7 mouse cellular contexts compared by ENCODE assay signal in genomic region chr4:115737551-115738041, GRCm38 (mm10). TPM values are rescaled to one million over a fixed set of nuclear protein-coding genes. Genes with fewer than 3 reads are reported as not detected.
A peak's percentile ranks its signal among the peaks of the same experiment; 100 is the strongest.
DNase-seq lines count a peak whose midpoint lies in the region; ATAC-seq lines count a peak whose summit lies in the region.

Gene Efcab14 (plus strand): TSS chr4:115737744.

- peak; percentile 100 for ATAC-seq in embryonic facial prominence, embryonic 11.5 days (replicated peaks; ENCODE audit: insufficient number of reproducible peaks, low FRiP score, low TSS enrichment, low read depth)
- ATAC-seq in granulocyte monocyte progenitor cell, adult 5-6 weeks (replicated peaks; ENCODE audit: poor library complexity, severe bottlenecking) = peak; percentile 91
- ATAC-seq in midbrain, embryonic 13.5 days = peak; percentile 100

- DNase-seq in adrenal gland, postnatal 14 days = peak; percentile 99
- DNase-seq in embryonic facial prominence, embryonic 11.5 days (ENCODE audit: low spot score) = peak; percentile 99
- DNase-seq in kidney, adult 11 months = peak; percentile 98
- peak; percentile 100 for DNase-seq in limb, embryonic 10.5 days (ENCODE audit: low spot score)
- peak; percentile 96 for DNase-seq in spleen, adult 12 weeks (ENCODE audit: low spot score)

- no peaks in the 10 kb centered on the region for H3K27me3 ChIP-seq in embryonic facial prominence, embryonic 11.5 days (ENCODE audit: control insufficient read depth, insufficient read depth, low read length)
- 0 out of 2 replicates have a peak, but pooled peaks cover 9% of the 10 kb centered on the region for H3K27me3 ChIP-seq in limb, embryonic 10.5 days (ENCODE audit: low read depth, poor library complexity, severe bottlenecking)
- H3K27me3 ChIP-seq in midbrain, embryonic 13.5 days = peaks cover 6% of the 10 kb centered on the region; the same call in 1 of the 2 replicates

- H3K27ac ChIP-seq in embryonic facial prominence, embryonic 11.5 days (replicated peaks; ENCODE audit: low read depth, low read length) = peak within 1 kb of the TSS; percentile 15; the same call in 1 of the 2 replicates
- peak within 1 kb of the TSS; percentile 90 for H3K27ac ChIP-seq in limb, embryonic 10.5 days
- peak within 1 kb of the TSS; percentile 87 for H3K27ac ChIP-seq in midbrain, embryonic 13.5 days

- no peaks in the 10 kb centered on the region for H3K4me1 ChIP-seq in embryonic facial prominence, embryonic 11.5 days (ENCODE audit: control insufficient read depth, insufficient read depth, low read length)
- H3K4me1 ChIP-seq in limb, embryonic 10.5 days = peaks cover 22% of the 10 kb centered on the region
- peaks cover 21% of the 10 kb centered on the region for H3K4me1 ChIP-seq in midbrain, embryonic 13.5 days (replicated peaks)

- peak within 1 kb of the TSS; percentile 81 for H3K9ac ChIP-seq in embryonic facial prominence, embryonic 11.5 days (replicated peaks; ENCODE audit: low read length)
- H3K9ac ChIP-seq in midbrain, embryonic 13.5 days (replicated peaks) = peak within 1 kb of the TSS; percentile 88

- H3K9me3 ChIP-seq in embryonic facial prominence, embryonic 11.5 days (replicated peaks; ENCODE audit: control insufficient read depth, low read length) = no peaks in the 10 kb centered on the region
- H3K9me3 ChIP-seq in limb, embryonic 10.5 days (replicated peaks) = no peaks in the 10 kb centered on the region
- no peaks in the 10 kb centered on the region for H3K9me3 ChIP-seq in midbrain, embryonic 13.5 days

- peak within 1 kb of the TSS; percentile 42 for H3K4me2 ChIP-seq in embryonic facial prominence, embryonic 11.5 days (ENCODE audit: low read depth, low read length)
- H3K4me2 ChIP-seq in midbrain, embryonic 13.5 days (replicated peaks) = peak within 1 kb of the TSS; percentile 75

- peak within 1 kb of the TSS; percentile 59 for H3K4me3 ChIP-seq in embryonic facial prominence, embryonic 11.5 days (ENCODE audit: low read depth, low read length)
- peak within 1 kb of the TSS; percentile 90 for H3K4me3 ChIP-seq in limb, embryonic 10.5 days
- H3K4me3 ChIP-seq in midbrain, embryonic 13.5 days (replicated peaks) = peak within 1 kb of the TSS; percentile 76

- WGBS in embryonic facial prominence, embryonic 11.5 days = under 1% methylated on average over 45 of the region's 45 CpGs
- WGBS in limb, embryonic 10.5 days = under 1% methylated on average over 45 of the region's 45 CpGs
- WGBS in midbrain, embryonic 13.5 days = 0% methylated on average over 45 of the region's 45 CpGs

- no peaks in the 10 kb centered on the region for H3K36me3 ChIP-seq in embryonic facial prominence, embryonic 11.5 days (replicated peaks; ENCODE audit: control insufficient read depth, insufficient read depth, low read depth, low read length)
- H3K36me3 ChIP-seq in limb, embryonic 10.5 days = peaks cover 25% of the 10 kb centered on the region
- peaks cover 17% of the 10 kb centered on the region for H3K36me3 ChIP-seq in midbrain, embryonic 13.5 days

RNA-seq across cellular contexts. Expression of gene Efcab14, which starts in this region (rescaled TPM):
- 57.2 and 60.1 TPM in 2 replicates for total RNA-seq in adrenal gland, postnatal 14 days (2021)
- 39.8 and 40.4 TPM in 2 replicates for polyA plus RNA-seq in embryonic facial prominence, embryonic 11.5 days (2014; fragmentation: Nextera tagmentation; extraction: Ambion mirVana)
- total RNA-seq in granulocyte monocyte progenitor cell, adult 5-6 weeks (2014; fragmentation: Nextera tagmentation) = 38.4 and 43.2 TPM in 2 replicates
- 24.1 and 25.4 TPM in 2 replicates for total RNA-seq in granulocyte monocyte progenitor cell, adult 5-6 weeks (2017)
- 30.8 and 34.0 TPM in 2 replicates for polyA plus RNA-seq in limb, embryonic 10.5 days (2016; fragmentation: Nextera tagmentation; extraction: Ambion mirVana)
- 22.0 and 23.9 TPM in 2 replicates for polyA plus RNA-seq in midbrain, embryonic 13.5 days (2015; fragmentation: Nextera tagmentation; extraction: Ambion mirVana)

Comparison
In these comparisons a context has a peak if more than half of its experiments do, and no peak if none do; other contexts are left out.
1. Peak in every context shown above with its lines: DNase-seq, ATAC-seq, H3K4me3 ChIP-seq and H3K27ac ChIP-seq.
2. H3K27ac ChIP-seq: peak in every context shown above with its lines; median percentile 90 in limb, embryonic 10.5 days; 87 in midbrain, embryonic 13.5 days; 15 in embryonic facial prominence, embryonic 11.5 days.